Mouse (Mus musculus) ES-CJ7 (cell line): ENCODE measurements around the gene Lrrc45.
A peak's percentile ranks its signal among the peaks of the same experiment; 100 is the strongest.
"Not testable (repeated sequence)": the region's sequence is repeated elsewhere in the genome, so short reads cannot be mapped to it uniquely, and the experiment has no call there.

Experiments used
- DNase-seq: peaks from one replicate; pipeline ENCODE4 v3.0.0; 2011; ENCODE audit warnings: low read depth, low spot score

Lrrc45 gene

DNA sequence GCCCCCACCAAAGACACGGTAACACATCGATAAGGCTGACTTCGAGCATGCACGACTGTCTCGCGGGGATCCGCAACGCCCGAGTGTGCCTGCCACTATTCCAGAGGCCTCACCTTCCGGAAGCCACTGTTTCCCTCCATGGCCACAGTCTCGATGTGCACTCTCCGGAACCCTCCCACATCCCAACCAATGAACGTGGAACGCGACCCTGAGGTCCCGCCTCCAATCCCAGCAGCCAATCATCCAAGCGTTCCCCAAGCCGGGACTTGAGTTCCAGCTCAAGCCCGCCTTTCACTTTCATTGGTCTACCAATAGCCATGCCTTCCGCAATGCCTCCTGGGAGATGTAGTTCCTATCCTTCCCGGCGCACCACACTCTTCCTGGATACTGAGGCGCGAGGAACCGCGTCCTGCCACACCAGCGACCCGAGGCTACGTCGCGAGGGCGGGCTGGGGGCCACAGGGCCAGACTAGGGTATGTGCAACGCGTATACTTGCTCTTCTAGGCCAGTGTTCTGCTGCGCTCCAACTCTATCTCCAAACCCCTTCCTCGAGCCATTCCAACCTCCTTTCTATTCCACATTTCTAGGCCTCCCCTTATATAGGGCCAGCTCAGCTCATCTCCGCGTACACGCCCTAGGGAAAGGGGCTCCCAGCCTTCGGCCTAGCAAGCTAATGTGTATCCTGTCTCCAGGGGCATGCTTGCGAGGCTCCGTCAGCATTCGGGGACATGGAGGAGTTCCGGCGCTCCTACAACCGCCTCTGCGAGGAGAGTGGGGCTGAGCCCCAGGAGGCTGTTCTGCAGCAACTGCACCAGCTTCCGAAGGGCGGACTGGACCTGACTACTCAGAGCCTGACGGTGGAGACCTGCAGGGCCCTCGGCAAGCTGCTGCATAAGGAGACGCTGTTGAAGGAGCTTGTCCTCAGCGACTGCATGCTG lies at the start of gene Lrrc45, which contains the start of gene Cenpx:
TSS of gene Lrrc45 (plus strand) at position 346 of the 939 bp plus-strand sequence.
TSS of gene Cenpx (minus strand) at position 159 of the 939 bp plus-strand sequence.
- peak; percentile 98 for DNase-seq

DNA sequence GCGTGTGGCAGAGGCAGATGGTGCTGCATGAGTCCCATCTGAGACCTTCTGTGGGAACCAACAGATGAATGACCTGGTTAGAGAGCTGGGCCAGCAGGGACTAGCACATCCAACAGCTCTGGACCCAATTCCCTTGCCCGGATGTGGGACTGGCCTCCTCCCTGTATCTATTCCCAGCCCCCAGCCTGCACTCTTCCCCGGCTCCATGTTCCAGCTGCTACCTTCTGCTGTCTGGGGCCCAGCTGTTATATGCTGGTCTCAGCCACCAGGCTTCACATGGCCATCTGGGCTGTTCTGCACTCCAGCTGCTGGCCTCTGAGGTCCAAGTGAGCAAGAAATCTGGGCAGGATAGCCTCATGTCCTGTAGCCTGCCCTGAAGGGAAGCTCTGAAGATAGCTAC lies 48.3 kb upstream of the Lrrc45 start:
- no peak for DNase-seq

DNA sequence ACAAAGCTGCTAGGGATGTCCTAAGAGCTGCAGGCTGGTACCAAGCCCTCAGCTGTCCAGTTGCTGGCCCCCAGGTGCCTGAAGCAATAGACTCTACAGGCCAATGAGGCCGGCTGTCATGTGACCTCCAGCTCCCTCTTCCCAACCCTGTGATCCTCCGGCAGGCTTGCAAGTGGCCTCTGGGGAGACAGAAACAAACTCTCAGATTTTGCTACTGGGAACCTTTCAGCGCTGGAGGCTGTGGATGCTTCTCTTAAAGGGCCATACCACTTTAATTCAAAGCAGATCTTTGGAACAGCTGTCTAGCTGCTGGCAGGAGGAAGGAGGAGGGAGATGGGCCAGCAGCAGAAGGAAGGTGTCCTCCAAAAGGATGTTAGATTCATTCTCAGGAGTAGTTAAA lies 47.1 kb upstream of the Lrrc45 start:
- DNase-seq, result no peak

DNA sequence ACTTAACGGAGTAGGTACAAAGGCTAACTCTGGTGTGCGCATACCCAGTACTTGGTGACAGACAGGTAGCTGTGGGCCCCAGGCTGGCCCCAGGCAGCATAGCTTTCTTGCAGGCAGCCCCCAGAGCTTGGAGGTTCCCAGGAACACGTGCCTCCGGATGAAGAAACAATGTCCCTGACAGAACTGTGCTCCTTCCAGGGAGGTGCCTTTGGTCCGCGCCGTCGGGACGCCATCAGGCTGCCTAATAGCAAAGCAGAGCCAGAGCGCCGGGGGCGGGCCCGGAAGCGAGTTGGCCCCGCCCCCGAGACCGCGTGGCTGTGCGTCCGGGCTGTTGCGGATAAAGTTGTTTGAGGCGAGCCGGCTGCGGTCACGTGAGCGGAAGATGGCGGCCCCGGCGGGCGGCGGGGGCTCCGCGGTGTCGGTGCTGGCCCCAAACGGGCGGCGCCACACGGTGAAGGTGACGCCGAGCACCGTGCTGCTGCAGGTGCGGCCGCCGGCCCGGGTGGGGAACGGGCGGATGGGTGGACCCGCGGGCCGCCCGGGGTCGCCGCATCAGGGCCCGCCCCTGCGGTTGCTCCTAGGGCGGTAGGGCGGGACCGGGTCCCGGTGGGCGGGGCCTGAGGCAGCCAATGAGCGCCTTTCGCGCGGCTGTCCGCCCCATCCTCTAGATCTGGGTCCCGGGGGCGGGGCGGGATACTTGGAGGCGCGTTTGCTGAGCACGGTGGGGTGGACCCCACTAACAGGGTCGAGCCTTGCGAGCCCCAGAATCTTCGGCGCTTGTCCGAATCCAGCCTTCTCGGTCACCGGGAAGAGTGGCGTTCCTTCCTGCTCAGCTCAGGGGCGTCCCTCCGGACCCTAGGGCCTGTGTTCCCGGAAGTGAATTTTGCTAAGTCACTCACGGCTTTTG lies 40.8 kb upstream of the Lrrc45 start, which contains the start of gene Aspscr1:
TSS of gene Aspscr1 (plus strand) at position 287 of the 907 bp plus-strand sequence.
- DNase-seq, result peak; percentile 95

DNA sequence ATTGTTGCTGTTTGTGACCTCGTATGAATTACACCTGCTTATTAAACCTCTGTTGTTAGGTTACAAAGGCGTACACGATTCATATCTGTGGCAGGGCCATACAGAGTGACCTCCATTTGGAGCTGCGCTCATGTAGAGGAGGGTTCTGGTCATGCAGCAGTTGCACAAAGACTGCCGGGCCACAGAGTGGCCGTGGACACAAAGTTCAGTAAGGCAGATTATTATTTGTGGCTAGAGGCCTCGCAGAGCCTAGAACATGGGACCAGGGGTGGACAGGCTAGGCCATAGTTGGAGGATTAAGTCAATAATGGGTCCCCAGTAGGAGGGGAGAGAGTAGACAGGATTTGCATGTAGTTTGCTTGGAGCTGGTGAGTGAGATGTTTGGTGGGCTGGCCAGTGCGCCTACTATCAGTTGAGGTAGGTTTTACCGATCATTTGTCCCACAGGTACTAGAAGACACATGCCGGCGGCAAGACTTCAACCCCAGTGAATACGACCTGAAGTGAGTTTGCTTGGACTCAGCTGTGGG lies 40.1 kb upstream of the Lrrc45 start:
- DNase-seq, result peak; percentile 26

DNA sequence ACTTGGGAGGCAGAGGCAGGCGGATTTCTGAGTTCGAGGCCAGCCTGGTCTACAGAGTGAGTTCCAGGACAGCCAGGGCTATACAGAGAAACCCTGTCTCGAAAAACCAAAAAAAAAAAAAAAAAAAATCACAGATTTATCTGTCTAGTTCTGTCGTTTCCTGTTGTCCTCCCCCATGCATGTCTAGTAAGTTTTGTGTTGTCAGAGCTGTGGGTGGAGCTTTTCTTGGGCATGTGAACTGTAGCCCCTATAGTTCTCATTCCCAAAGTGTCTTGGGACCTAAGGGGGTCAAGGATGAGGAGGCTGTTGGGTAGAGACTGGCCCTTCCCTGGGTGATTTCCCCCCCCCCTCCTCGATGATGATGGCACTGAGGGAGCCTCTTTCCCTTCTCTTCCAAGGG lies 37.9 kb upstream of the Lrrc45 start:
- not testable (repeated sequence) for DNase-seq

DNA sequence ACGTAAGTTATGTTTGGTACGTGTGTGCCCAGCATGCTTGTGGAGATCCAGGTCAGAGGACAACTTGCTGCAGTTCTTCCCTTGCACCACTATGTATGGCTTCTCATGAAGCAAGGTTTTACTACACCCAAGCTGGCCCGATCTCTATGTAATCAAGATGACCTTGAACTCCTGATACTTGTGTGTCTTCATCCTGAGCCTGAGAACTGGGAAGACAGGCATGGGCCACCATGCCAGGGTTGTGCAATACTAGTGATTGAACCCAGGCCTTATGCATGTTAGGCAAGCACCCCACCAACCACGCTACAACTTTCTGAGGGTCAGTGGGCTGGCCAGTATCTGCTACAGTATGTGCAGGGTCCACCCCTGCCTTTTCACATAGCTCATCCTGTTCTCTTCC lies 36.8 kb upstream of the Lrrc45 start:
- DNase-seq, result no peak

DNA sequence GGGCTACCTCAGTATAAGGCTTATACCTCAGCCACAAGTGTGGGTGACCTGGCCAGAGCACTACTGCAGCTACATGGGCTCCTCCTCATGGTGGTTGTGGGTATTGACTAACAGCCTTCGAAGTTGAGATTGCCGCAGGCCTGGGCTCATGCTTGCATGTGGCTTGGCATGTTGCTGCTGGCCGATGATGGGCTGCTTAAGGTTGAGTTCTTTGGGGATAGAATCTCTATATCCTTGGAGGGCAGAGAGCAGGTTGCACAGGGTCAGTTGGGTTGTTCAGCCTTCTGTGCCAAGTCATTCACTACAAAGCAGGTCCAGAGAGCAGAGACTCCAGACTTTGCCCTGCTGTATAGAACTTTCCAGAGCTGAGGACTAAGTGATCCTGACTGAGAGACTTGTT lies 33.8 kb upstream of the Lrrc45 start:
- peak; percentile 66 for DNase-seq

DNA sequence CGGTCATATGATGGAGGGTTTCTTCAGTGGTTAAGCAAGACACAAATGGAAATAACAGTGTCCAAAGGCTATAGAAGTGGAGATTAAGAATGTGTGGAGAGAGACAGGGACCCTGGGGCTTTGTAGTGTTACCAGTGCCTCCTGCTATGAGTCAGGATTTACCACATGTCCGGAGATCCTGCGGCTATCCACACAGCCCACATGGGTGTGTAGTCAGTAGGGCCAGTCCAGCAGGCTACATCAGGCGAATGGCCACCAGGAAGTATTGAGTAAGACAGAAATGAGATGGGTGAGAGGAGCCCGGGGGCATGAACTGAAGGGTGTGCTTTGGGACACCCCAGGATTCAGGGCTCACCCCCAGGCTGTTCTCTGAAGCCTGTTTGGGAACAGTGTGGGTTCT lies 31.0 kb upstream of the Lrrc45 start:
- DNase-seq, result no peak

DNA sequence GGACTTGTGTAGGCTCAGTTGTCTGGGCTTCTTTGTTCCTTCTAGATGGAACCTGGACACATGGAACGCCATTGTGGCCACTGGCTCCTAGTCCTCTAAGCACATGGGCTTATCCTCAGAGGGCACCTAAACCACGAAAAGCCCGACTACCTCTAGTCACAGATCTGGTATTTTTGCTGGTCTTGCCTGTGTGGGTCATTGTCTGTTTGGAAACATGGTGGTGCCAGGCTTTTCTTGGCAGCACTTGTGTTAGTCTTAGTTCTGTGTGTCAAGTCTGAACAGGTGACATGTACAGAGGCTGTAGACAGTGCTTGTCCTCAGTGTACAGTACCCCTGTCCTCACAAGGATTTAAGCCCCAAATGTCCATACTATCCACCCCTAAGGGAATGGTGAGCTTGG lies 30.2 kb upstream of the Lrrc45 start:
- DNase-seq, result no peak

DNA sequence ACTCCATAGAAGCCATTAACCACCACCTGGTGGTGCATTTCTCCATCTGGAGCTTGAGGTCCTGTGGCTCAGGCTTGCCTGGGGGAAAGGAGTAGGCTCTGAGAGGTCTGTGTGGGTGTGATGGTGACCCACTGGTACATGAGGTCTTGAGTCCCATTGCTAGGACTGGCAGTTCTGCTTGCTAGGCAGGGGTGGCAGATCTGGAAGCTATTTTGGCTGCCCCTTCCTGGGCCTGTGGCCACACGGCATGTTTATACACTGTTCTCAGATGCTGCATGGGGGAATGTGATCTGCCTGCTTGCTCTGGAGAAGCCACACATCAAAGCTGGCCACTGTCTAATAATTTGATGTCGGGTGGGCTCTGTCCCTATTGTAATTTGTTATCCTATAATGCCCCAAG lies 29.6 kb upstream of the Lrrc45 start:
- no peak for DNase-seq

DNA sequence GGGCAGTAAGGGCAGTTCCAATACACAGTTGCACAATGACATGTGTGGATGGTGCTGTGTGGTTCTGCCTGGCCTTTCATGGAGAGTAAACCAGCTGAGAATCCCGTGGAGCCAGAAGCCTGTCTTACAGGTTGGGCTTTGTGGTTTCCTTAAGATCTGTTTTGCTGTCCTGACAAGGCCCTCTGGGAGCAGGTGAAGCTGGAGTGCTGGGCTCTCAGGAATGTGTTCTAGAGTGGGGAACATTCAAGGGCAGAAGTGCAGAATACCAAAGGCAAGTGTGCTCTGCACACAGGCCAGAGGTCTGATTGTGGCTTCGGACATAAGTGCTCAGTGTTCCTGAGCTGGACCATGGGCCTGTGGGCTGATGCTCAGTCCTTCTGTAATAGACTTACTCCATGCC lies 29.1 kb upstream of the Lrrc45 start:
- no peak for DNase-seq

DNA sequence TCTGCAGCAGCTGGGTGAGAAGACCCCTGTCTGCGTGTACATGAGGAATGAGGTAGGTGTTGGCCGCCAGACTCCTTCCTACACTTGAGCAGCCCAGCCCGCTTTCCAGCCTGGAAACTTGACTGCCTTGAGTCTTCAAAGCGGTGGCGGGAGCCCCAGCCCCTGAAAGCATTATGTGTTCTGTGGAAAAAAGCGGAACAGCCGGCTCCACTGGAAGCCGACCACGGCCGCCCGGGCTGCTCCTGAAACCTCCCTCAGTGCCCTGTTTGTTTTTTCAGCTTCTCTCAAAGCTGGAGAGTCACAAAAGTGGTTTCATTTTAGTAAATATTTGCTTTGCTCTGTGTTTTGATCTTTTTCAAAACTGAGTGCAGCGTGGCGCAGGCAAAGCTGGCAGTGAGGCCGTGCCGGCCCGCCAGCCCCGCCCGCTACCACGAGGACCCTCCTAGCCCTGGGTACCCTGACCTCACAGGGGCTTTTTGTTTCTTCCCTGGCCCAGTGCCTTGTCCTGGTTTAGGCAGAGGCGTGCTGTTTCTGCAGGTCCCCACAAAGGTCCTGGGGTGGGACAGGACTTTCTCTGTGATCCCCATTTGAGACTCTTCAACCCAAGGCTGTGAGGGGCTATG lies 27.0 kb upstream of the Lrrc45 start:
- no peak for DNase-seq

DNA sequence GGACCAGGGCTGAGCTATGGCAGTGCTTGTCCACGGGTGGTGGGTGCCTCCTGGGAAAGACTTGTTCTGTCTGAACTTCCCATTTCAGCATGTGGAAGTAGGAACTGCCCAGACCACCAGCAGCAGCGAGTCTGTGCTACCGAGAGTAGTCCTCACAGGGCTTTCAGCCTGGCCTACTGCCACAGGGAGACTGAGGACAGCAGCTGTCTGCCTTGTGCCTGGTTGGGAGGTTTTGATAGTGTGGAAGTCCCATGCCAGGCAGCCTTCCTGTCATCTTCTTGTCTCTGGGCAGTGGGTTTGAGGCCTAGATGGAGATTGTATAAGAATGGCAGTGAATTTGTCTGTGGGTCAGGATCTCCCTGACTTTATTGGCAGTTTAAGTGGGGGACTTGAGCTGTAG lies 24.4 kb upstream of the Lrrc45 start:
- no peak for DNase-seq

DNA sequence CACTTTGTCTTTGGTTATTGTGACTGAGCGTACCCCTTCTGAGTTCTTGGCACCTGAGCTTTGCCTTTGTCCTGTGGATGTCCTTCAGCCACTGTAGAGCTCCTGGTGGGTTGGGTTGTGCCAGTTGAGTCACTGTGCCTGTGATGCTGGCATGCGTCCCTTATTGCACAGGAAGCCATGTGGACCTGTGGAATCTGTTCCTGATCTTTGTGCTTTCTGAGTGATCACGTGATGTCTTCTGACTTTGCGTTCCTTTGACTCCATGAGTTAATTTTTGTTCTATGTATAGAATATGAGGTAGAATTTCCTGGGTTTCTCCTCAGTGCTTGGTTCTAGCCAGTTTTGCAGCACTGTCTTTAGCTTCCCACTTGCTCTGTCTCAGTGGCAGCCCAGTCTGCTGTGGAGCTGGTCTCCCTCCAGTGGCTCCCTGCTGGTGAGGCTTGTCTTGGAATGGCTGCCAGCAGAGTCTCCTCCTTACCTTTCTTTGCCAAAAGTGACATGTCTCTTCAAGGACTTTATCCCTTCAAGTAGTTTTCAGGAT lies 21.2 kb upstream of the Lrrc45 start:
- no peak for DNase-seq

DNA sequence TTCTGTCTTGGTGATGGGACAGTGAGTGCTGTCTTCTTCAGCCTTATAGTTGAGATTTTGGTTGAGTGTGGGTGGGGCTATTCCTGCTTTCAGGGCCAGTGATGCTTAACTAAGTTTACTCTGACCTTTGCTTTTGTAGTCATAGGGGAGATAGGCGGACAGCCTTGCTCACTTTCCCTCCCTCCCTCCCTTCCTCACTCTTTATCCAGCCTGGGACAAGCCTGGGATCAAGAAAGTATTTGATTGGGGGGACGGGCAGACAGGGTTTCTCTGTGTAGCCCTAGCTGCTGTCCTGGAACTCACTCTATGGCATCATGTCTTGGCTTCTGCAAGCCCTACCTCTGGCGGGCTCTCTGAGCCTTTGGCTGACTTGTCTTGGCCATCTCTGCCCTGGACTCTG lies 20.3 kb upstream of the Lrrc45 start:
- no peak for DNase-seq

DNA sequence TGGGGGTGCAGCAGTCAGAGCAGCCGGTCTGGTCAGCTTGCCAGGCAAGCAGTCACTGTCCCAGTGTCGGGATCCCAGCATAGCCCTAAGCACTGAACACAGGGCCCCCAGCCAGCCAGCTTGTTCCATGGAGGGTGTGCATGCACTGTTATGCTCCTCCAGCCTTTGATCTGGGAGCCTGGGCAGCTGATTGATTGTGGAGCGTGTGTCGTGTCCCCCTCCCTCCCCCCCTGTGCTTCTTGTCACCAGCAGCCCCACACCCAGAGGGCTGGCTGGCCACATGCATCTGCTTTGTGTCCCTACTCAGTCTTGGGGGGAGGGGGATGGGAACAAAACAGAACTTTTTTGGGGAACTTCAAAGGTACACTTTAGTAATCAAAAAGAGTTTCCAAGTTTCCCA lies 18.5 kb upstream of the Lrrc45 start:
- DNase-seq, result no peak

DNA sequence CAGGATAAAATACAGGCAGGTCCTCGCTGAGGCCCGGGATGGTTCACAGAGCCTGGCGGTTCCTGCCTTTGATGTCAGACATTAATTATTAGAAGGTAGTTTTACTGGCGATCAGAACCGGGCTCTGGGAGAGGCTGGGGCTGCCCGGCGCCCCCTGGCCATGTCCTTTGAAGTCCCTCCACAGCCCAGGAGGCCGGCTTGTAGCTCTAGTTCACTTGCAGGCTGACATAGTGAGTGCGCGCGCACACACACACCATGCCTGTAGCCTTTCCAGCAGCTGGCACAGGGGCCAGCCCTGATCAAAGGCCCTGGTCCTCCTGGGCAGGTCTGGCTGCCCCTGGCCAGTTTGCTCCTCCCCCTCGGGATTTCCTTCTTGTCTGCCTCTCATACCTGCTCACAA lies 18.1 kb upstream of the Lrrc45 start:
- no peak for DNase-seq

DNA sequence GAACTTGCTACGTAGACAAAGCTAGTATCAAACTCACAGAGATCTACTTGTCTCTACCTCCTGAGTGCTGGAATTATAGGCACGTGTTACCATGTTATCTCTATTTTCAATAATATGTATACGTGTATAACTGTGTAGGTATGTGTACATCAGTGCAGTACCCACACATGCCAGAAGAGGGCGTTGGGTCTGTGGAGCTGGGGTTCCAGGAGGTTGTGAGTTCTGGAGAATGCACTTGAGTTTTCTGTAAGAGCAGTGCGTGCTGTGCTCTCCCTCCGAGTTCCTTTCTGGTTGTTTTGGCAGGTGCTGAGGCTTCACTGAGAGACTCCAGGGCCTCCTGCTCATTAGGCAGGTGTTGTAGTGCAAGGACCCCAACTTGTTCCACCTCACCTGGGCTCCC lies 17.2 kb upstream of the Lrrc45 start:
- DNase-seq, result peak; percentile 67

DNA sequence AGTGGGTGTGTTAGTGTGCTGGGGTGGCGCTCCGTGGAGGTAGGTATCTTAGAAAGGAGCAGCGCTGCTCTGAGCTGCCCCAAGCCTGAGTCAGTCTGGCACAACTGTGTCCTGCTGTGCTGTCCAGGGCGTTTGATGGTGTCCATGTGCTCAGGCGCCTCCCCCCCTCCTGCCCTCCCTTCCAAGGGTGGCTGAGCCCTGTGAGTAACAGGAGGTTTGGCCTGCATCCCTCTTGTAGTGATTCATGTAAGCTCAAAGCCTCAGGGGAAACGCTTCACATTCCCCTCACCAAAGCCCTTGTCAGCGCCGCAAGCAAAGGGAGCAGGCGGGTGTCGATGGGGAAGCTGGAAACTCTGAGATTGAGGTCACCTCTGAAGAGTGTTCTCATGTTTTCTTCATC lies 16.0 kb upstream of the Lrrc45 start:
- no peak for DNase-seq

DNA sequence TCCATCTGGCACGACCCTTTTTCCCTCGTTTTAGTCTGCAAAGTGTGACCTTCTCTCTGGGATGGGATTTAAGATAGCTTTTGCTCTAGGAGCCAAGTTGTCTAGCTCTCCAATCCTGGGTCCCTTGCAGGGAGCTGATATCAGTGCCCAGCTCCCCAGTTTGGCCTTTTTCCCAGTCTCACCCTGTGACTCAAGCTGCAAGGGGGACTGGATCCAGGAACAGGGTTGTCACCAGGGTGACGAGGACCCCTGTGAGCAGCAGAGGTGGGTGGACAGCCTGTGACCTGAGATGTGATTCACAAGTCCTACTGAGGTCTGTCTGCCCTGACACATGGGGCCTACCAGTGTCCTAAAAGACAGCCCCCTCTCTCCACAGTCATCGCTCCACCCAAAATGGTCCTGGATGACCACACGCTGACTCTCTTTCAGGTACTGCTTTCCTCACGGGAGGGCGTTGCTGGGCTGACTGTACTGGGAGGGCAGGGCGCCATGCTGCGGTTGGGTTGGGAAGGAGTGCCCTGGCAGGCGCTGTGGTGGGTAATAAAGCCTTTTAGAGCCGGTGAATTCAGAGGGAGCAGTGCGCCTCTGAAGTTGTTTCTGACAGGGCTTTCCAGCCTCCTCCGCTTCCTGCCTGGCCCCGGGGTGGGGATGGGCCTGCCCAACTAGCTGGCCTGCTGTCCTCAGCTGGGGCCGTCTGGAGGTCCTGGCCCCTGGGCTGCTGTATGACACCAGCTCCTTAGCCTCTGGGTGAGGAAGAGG lies 9.8 kb upstream of the Lrrc45 start:
- DNase-seq, result no peak
